Mouse (Mus musculus) CD4-positive, CD25-positive, alpha-beta regulatory T cell, adult 9 weeks (primary cell): ENCODE data around the gene Trpv2. TPM values are rescaled to one million over a fixed set of nuclear protein-coding genes. Genes with fewer than 3 reads are reported as not detected.

Experiments
- polyA plus RNA-seq: library from polyadenylated mRNA; unstranded; fragments of 100-300 nt; shearing (Covaris generic); gene quantifications from one replicate; pipeline ENCODE4 v1.2.1, GENCODE M21; 2017

Trpv2 gene
- 102 TPM for polyA plus RNA-seq

GRCm38 (mm10) chr11:62573959-62574702, at the start of gene Trpv2:
Gene Trpv2, plus strand, starts transcription at chr11:62574486.

GRCm38 (mm10) chr11:62539089-62539890, 35.0 kb upstream of the Trpv2 start, which contains the start of gene Cenpv:
Gene Cenpv, minus strand, starts transcription at chr11:62539261.

GRCm38 (mm10) chr11:62550727-62551225, 23.5 kb upstream of the Trpv2 start, which contains the start of gene Ubb:
Gene Ubb, plus strand, starts transcription at chr11:62551171.

GRCm38 (mm10) chr11:62647661-62648590, 73.6 kb downstream of the Trpv2 start, which contains the start of gene Lrrc75a:
Gene Lrrc75a, minus strand, starts transcription at chr11:62648523.

GRCm38 (mm10) chr11:62648591-62649391, 74.5 kb downstream of the Trpv2 start, which contains the start of gene Mmgt2:
Gene Mmgt2, plus strand, starts transcription at chr11:62648664.

Other genes starting within 250 kb of the Trpv2 start
- 9.9 TPM for gene Pigl, start 116.0 kb upstream of the Trpv2 start, polyA plus RNA-seq
- 98.1 TPM for gene Ncor1, start 115.9 kb upstream of the Trpv2 start, polyA plus RNA-seq
- gene Cenpv, start 35.2 kb upstream of the Trpv2 start, polyA plus RNA-seq: 1.3 TPM
- gene Ubb, start 23.3 kb upstream of the Trpv2 start, polyA plus RNA-seq: 3,020 TPM
- gene Lrrc75a, start 74.0 kb downstream of the Trpv2 start, polyA plus RNA-seq: 3.3 TPM
- 47.9 TPM for gene Mmgt2, start 74.2 kb downstream of the Trpv2 start, polyA plus RNA-seq
- 34.8 TPM for gene Zfp287, start 157.4 kb downstream of the Trpv2 start, polyA plus RNA-seq
- gene Gm10428, start 178.6 kb downstream of the Trpv2 start, polyA plus RNA-seq: not detected
- 3.1 TPM for gene Zfp286, start 215.0 kb downstream of the Trpv2 start, polyA plus RNA-seq
- 3.8 TPM for gene Trim16, start 245.7 kb downstream of the Trpv2 start, polyA plus RNA-seq